In the genomic region with DNA sequence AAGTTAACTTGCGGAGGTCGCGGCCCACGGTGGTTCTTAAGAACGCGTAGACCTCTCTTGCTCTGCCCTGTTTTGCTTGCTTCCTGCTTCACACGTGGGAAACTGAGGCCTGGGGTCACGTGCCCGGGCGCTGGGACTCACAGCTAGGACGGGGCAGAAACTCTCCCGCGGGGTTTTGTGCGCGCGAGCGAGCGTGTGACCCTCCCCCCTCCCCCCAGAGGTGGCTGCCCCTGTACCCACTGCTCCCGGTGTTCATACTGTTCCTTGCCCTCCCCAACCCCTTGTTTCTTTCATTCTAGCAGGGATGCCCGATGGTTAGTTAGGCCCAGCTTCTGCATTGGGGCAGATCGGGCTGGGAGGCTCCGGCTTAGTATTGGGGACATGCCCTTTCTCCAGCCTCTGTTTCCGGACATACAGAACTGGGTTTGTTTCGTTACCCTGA, we compare ENCODE assay signal across 8 mouse cellular contexts. TPM values are rescaled to one million over a fixed set of nuclear protein-coding genes. Genes with fewer than 3 reads are reported as not detected.
DNase-seq lines count a peak whose midpoint lies in the region; ATAC-seq and TF ChIP-seq lines count a peak whose summit lies in the region.

No protein-coding gene starts in this region.

- WGBS in lung, embryonic 14.5 days = 0% methylated on average over 18 of the region's 24 CpGs
- under 1% methylated on average over 24 of the region's 24 CpGs for WGBS in embryonic facial prominence, embryonic 12.5 days
- 1% methylated on average over 24 of the region's 24 CpGs for WGBS in intestine, embryonic 15.5 days
- WGBS in neural tube, embryonic 13.5 days = under 1% methylated on average over 24 of the region's 24 CpGs

- H3K27me3 ChIP-seq in lung, embryonic 14.5 days (ENCODE audit: insufficient read depth, low read length) = no peaks in the 10 kb centered on the region
- H3K27me3 ChIP-seq in embryonic facial prominence, embryonic 12.5 days = no peaks in the 10 kb centered on the region
- 0 out of 2 replicates have a peak, but pooled peaks cover 2% of the 10 kb centered on the region for H3K27me3 ChIP-seq in intestine, embryonic 15.5 days (replicated peaks)
- peaks cover 7% of the 10 kb centered on the region; the same call in 1 of the 2 replicates for H3K27me3 ChIP-seq in neural tube, embryonic 13.5 days

- H3K9me3 ChIP-seq in lung, embryonic 14.5 days (ENCODE audit: low read depth, low read length) = no peaks in the 10 kb centered on the region
- H3K9me3 ChIP-seq in embryonic facial prominence, embryonic 12.5 days = no peaks in the 10 kb centered on the region
- no peaks in the 10 kb centered on the region for H3K9me3 ChIP-seq in intestine, embryonic 15.5 days
- H3K9me3 ChIP-seq in neural tube, embryonic 13.5 days = no peaks in the 10 kb centered on the region

- peak overlapping the region; percentile 77 for H3K4me3 ChIP-seq in lung, embryonic 14.5 days (ENCODE audit: low read depth, low read length)
- peak overlapping the region; percentile 77 for H3K4me3 ChIP-seq in embryonic facial prominence, embryonic 12.5 days
- H3K4me3 ChIP-seq in intestine, embryonic 15.5 days (replicated peaks) = peak overlapping the region; percentile 78
- peak overlapping the region; percentile 72 for H3K4me3 ChIP-seq in neural tube, embryonic 13.5 days

- DNase-seq in lung, embryonic 14.5 days = peak; percentile 44
- DNase-seq in lung, adult 18-20 months = no peak
- no peak for DNase-seq in urinary bladder, adult 2 months (ENCODE audit: low spot score)
- no peak for DNase-seq in left cerebral cortex, postnatal 25 days (ENCODE audit: low spot score in 2 of 2)
- no peak for DNase-seq in frontal cortex, adult 2 months (ENCODE audit: extremely low spot score in 1 of 2, low spot score in 1 of 2)

- H3K4me2 ChIP-seq in lung, embryonic 14.5 days = peak overlapping the region; percentile 84
- H3K4me2 ChIP-seq in embryonic facial prominence, embryonic 12.5 days (replicated peaks) = peak overlapping the region; percentile 84
- peak overlapping the region; percentile 76 for H3K4me2 ChIP-seq in intestine, embryonic 15.5 days (replicated peaks)
- H3K4me2 ChIP-seq in neural tube, embryonic 13.5 days = peak overlapping the region; percentile 91

- H3K36me3 ChIP-seq in lung, embryonic 14.5 days (ENCODE audit: insufficient read depth) = no peaks in the 10 kb centered on the region
- H3K36me3 ChIP-seq in embryonic facial prominence, embryonic 12.5 days = no peaks in the 10 kb centered on the region
- no peaks in the 10 kb centered on the region for H3K36me3 ChIP-seq in intestine, embryonic 15.5 days
- no peaks in the 10 kb centered on the region for H3K36me3 ChIP-seq in neural tube, embryonic 13.5 days

- peaks cover 8% of the 10 kb centered on the region for H3K4me1 ChIP-seq in lung, embryonic 14.5 days (ENCODE audit: insufficient read depth)
- H3K4me1 ChIP-seq in embryonic facial prominence, embryonic 12.5 days = peaks cover 20% of the 10 kb centered on the region
- H3K4me1 ChIP-seq in intestine, embryonic 15.5 days (replicated peaks) = peaks cover 22% of the 10 kb centered on the region
- H3K4me1 ChIP-seq in neural tube, embryonic 13.5 days (replicated peaks) = peaks cover 53% of the 10 kb centered on the region

- no peak for TF ChIP-seq CTCF in lung, embryonic 14.5 days (IDR thresholded peaks at IDR 0.05; ENCODE audit: low read depth)

- intact Hi-C loops in left cerebral cortex, postnatal 25 days (cut with DNase I) = loop anchor here (1.0 to 2.0 kb wide), 3 partner anchors 44 to 50 kb away; a partner anchor contains a TSS

- peak overlapping the region; percentile 72 for H3K27ac ChIP-seq in lung, embryonic 14.5 days (ENCODE audit: low read depth)
- peak overlapping the region; percentile 54; the same call in 1 of the 2 replicates for H3K27ac ChIP-seq in embryonic facial prominence, embryonic 12.5 days
- peak overlapping the region; percentile 62 for H3K27ac ChIP-seq in intestine, embryonic 15.5 days
- peak overlapping the region; percentile 56 for H3K27ac ChIP-seq in neural tube, embryonic 13.5 days (replicated peaks)

- no peak; the same call in none of the 2 replicates for ATAC-seq in lung, embryonic 14.5 days (ENCODE audit: insufficient read depth)
- peak; percentile 12; the same call in 1 of the 2 replicates for ATAC-seq in embryonic facial prominence, embryonic 12.5 days (ENCODE audit: insufficient number of reproducible peaks, insufficient read depth, low FRiP score, low TSS enrichment)
- ATAC-seq in intestine, embryonic 15.5 days = no peak; the same call in 1 of the 2 replicates
- no peak; the same call in 1 of the 2 replicates for ATAC-seq in neural tube, embryonic 13.5 days (ENCODE audit: low read depth)

- H3K9ac ChIP-seq in lung, embryonic 14.5 days = peak overlapping the region; percentile 75
- peak overlapping the region; percentile 82 for H3K9ac ChIP-seq in embryonic facial prominence, embryonic 12.5 days
- peak overlapping the region; percentile 81 for H3K9ac ChIP-seq in intestine, embryonic 15.5 days
- peak overlapping the region; percentile 81 for H3K9ac ChIP-seq in neural tube, embryonic 13.5 days

RNA-seq across cellular contexts. Expression of a gene that starts 0.4 kb away (rescaled TPM):
- 53.2 and 57.7 TPM in 2 replicates for polyA plus RNA-seq in lung, embryonic 14.5 days (2014; fragmentation: Nextera tagmentation; extraction: Ambion mirVana)
- polyA plus RNA-seq in embryonic facial prominence, embryonic 12.5 days (2016; fragmentation: Nextera tagmentation; extraction: Ambion mirVana) = 33.9 and 36.4 TPM in 2 replicates
- 43.1 and 45.3 TPM in 2 replicates for polyA plus RNA-seq in intestine, embryonic 15.5 days (2015; fragmentation: Nextera tagmentation; extraction: Ambion mirVana)
- polyA plus RNA-seq in neural tube, embryonic 13.5 days (2015; fragmentation: Nextera tagmentation; extraction: Ambion mirVana) = 28.9 and 29.5 TPM in 2 replicates
- polyA plus RNA-seq in urinary bladder, adult 2 months (2012; rRNA removed) = 20.7 and 29.1 TPM in 2 replicates
- 10 to 100 TPM; 39.0 to 43.9 TPM for total RNA-seq in left cerebral cortex, postnatal 25 days (2021)
- 36.6 and 40.7 TPM in 2 replicates for polyA plus RNA-seq in frontal cortex, adult 2 months (2012; rRNA removed)

RNA-seq across cellular contexts. Expression of a gene that starts 21.3 kb away (rescaled TPM):
- 2.0 TPM in 2 replicates for polyA plus RNA-seq in lung, embryonic 14.5 days (2014; fragmentation: Nextera tagmentation; extraction: Ambion mirVana)
- polyA plus RNA-seq in embryonic facial prominence, embryonic 12.5 days (2016; fragmentation: Nextera tagmentation; extraction: Ambion mirVana) = 46.2 and 95.4 TPM in 2 replicates
- polyA plus RNA-seq in intestine, embryonic 15.5 days (2015; fragmentation: Nextera tagmentation; extraction: Ambion mirVana) = 1.9 and 2.4 TPM in 2 replicates
- polyA plus RNA-seq in neural tube, embryonic 13.5 days (2015; fragmentation: Nextera tagmentation; extraction: Ambion mirVana) = 4.5 and 7.6 TPM in 2 replicates
- polyA plus RNA-seq in urinary bladder, adult 2 months (2012; rRNA removed) = not detected in 2 replicates
- 1 to 10 TPM; 7.7 to 9.9 TPM for total RNA-seq in left cerebral cortex, postnatal 25 days (2021)
- 6.6 and 7.2 TPM in 2 replicates for polyA plus RNA-seq in frontal cortex, adult 2 months (2012; rRNA removed)

RNA-seq across cellular contexts. Expression of a gene that starts 24.6 kb away (rescaled TPM):
- 2.4 and 2.7 TPM in 2 replicates for polyA plus RNA-seq in lung, embryonic 14.5 days (2014; fragmentation: Nextera tagmentation; extraction: Ambion mirVana)
- polyA plus RNA-seq in embryonic facial prominence, embryonic 12.5 days (2016; fragmentation: Nextera tagmentation; extraction: Ambion mirVana) = 11.0 and 20.1 TPM in 2 replicates
- 1.7 and 1.8 TPM in 2 replicates for polyA plus RNA-seq in intestine, embryonic 15.5 days (2015; fragmentation: Nextera tagmentation; extraction: Ambion mirVana)
- polyA plus RNA-seq in neural tube, embryonic 13.5 days (2015; fragmentation: Nextera tagmentation; extraction: Ambion mirVana) = 3.4 and 4.0 TPM in 2 replicates
- polyA plus RNA-seq in urinary bladder, adult 2 months (2012; rRNA removed) = 0.23 TPM in 1 of 2 replicates, not detected in the other
- total RNA-seq in left cerebral cortex, postnatal 25 days (2021) = 1 to 10 TPM in 1 of 2 experiments, under 1 TPM in 1; 0.78 to 1.0 TPM
- 1.4 and 1.9 TPM in 2 replicates for polyA plus RNA-seq in frontal cortex, adult 2 months (2012; rRNA removed)

RNA-seq across cellular contexts. Expression of a gene that starts 49.2 kb away (rescaled TPM):
- polyA plus RNA-seq in lung, embryonic 14.5 days (2014; fragmentation: Nextera tagmentation; extraction: Ambion mirVana) = 27.0 and 27.1 TPM in 2 replicates
- polyA plus RNA-seq in embryonic facial prominence, embryonic 12.5 days (2016; fragmentation: Nextera tagmentation; extraction: Ambion mirVana) = 37.7 and 41.3 TPM in 2 replicates
- 25.5 and 26.2 TPM in 2 replicates for polyA plus RNA-seq in intestine, embryonic 15.5 days (2015; fragmentation: Nextera tagmentation; extraction: Ambion mirVana)
- polyA plus RNA-seq in neural tube, embryonic 13.5 days (2015; fragmentation: Nextera tagmentation; extraction: Ambion mirVana) = 29.7 and 34.2 TPM in 2 replicates
- 21.6 and 24.2 TPM in 2 replicates for polyA plus RNA-seq in urinary bladder, adult 2 months (2012; rRNA removed)
- 10 to 100 TPM; 39.9 to 40.0 TPM for total RNA-seq in left cerebral cortex, postnatal 25 days (2021)
- polyA plus RNA-seq in frontal cortex, adult 2 months (2012; rRNA removed) = 36.6 and 40.0 TPM in 2 replicates
